Mouse (Mus musculus): ENCODE data around the gene Grrp1.

- TF ChIP-seq POLR2A (IDR thresholded peaks at IDR 0.05; ENCODE audit: control insufficient read depth, low read depth, low read length) (no peak), CTCF (IDR thresholded peaks at IDR 0.05; ENCODE audit: control insufficient read depth, insufficient read depth, insufficient replicate concordance, low read depth, low read length) (no peak)
Observed at GRCm38 (mm10) chr4:134265860-134266585, 12.1 kb upstream of the Grrp1 start.
